26 mouse cellular contexts compared by ENCODE assay signal in genomic region chr11:7880506-7880905, GRCm38 (mm10).
"Had no signal": no experiment of that assay in that cellular context is flagged by ENCODE, and none has a peak within 500 bp of the region (broad histone marks: within the 10 kb centered on the region; RNA-seq: fewer than 3 reads in every experiment).

No protein-coding gene starts in this region.

- H3K4me1 ChIP-seq: limb, embryonic 13.5 days; liver, embryonic 12.5 days; liver, embryonic 15.5 days; lung, embryonic 15.5 days; megakaryocyte, embryonic 14.5 days; midbrain, embryonic 13.5 days; neural tube, embryonic 13.5 days; stomach, embryonic 15.5 days had no signal

- ATAC-seq: liver, embryonic 12.5 days; midbrain, embryonic 13.5 days; midbrain, embryonic 16.5 days had no signal

- H3K27me3 ChIP-seq: limb, embryonic 13.5 days; liver, embryonic 12.5 days; liver, embryonic 15.5 days; lung, embryonic 15.5 days; megakaryocyte, embryonic 14.5 days; midbrain, embryonic 13.5 days; neural tube, embryonic 13.5 days; stomach, embryonic 15.5 days had no signal

- H3K4me2 ChIP-seq: limb, embryonic 13.5 days; liver, embryonic 12.5 days; liver, embryonic 15.5 days; lung, embryonic 15.5 days; midbrain, embryonic 13.5 days; neural tube, embryonic 13.5 days; stomach, embryonic 15.5 days had no signal

- H3K9me3 ChIP-seq: limb, embryonic 13.5 days; liver, embryonic 12.5 days; liver, embryonic 15.5 days; lung, embryonic 15.5 days; midbrain, embryonic 10.5 days; midbrain, embryonic 13.5 days; neural tube, embryonic 13.5 days; stomach, embryonic 15.5 days had no signal

- DNase-seq: kidney, adult 2 months; kidney, postnatal 10 days; kidney, postnatal 36 days; layer of hippocampus, postnatal 36 days; left cerebral cortex, postnatal 4 days; liver; lung, adult 18-20 months; lung, postnatal 10 days; lung, postnatal 36 days; right cerebral cortex, adult 18-20 months; right cerebral cortex, postnatal 25 days; spleen, adult 18-20 months; thymus, adult 18-20 months; thymus, postnatal 36 days had no signal

- H3K27ac ChIP-seq: left cerebral cortex, adult 2 months; limb, embryonic 13.5 days; liver, embryonic 12.5 days; liver, embryonic 15.5 days; lung, embryonic 15.5 days; midbrain, embryonic 10.5 days; midbrain, embryonic 13.5 days; neural tube, embryonic 13.5 days; stomach, embryonic 15.5 days had no signal

- H3K4me3 ChIP-seq: left cerebral cortex, adult 2 months; limb, embryonic 13.5 days; liver, embryonic 12.5 days; liver, embryonic 15.5 days; lung, embryonic 15.5 days; megakaryocyte, embryonic 14.5 days; midbrain, embryonic 10.5 days; midbrain, embryonic 13.5 days; myocyte; neural tube, embryonic 13.5 days; stomach, embryonic 15.5 days had no signal

- H3K36me3 ChIP-seq: limb, embryonic 13.5 days; liver, embryonic 12.5 days; liver, embryonic 15.5 days; lung, embryonic 15.5 days; midbrain, embryonic 10.5 days; midbrain, embryonic 13.5 days; neural tube, embryonic 13.5 days; stomach, embryonic 15.5 days had no signal

- H3K9ac ChIP-seq: limb, embryonic 13.5 days; liver, embryonic 12.5 days; liver, embryonic 15.5 days; lung, embryonic 15.5 days; midbrain, embryonic 13.5 days; neural tube, embryonic 13.5 days; stomach, embryonic 15.5 days had no signal
